Mouse (Mus musculus) bone marrow macrophage, adult 2 months (primary cell): ENCODE data around the gene Cep57.

Experiments
- CTCF ChIP-seq: IDR thresholded peaks from 2 replicates; pipeline ENCODE4 v1.5.1; 2012; ENCODE audit warnings: low read depth, mild to moderate bottlenecking, low read length, moderate library complexity
- POLR2A ChIP-seq: IDR thresholded peaks from 2 replicates; pipeline ENCODE4 v1.6.1; 2012; ENCODE audit warnings: mild to moderate bottlenecking, low read depth, low read length, borderline replicate concordance

DNA sequence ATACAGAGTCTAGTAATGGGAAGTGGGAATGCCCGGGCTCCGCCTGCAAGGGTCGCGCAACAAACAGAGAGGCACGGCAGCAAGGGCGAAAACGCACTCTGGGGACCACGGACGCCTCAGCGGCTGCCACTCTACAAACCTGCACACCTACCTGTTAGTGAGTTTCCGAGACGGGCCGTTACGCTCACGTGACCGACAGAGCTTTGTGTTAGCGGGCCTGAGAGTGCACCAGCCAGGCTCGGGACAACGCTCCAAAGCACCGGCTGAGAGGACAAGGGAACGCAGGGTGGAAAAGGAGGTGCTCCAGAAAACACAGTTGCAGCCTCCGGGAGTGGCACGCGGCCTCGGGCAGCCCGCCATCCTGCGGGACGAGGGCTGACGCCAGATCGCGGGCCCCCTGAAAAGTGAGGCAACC, 509 bp downstream of the Cep57 start:
- TF ChIP-seq CTCF, result no peak
- no peak for TF ChIP-seq POLR2A
